Mouse (Mus musculus) lung, adult 2 months (tissue): ENCODE measurements around the gene Pip5kl1.

Experiments
- CTCF ChIP-seq: fragments of 200-500 bp; IDR thresholded peaks from 2 replicates; pipeline ENCODE4 v1.5.1; 2011; ENCODE audit warnings: mild to moderate bottlenecking, low read length, control low read depth; ENCODE audit not compliant: insufficient read depth
- POLR2A ChIP-seq: fragments of 200-500 bp; IDR thresholded peaks from 2 replicates; pipeline ENCODE4 v1.6.1; 2011; ENCODE audit warnings: low read depth, mild to moderate bottlenecking, control low read depth, low read length, borderline replicate concordance; ENCODE audit errors: extremely low read depth

GRCm38 (mm10) chr2:32538461-32538860, 36.1 kb upstream of the Pip5kl1 start:
- TF ChIP-seq POLR2A, result no peak
- TF ChIP-seq CTCF, result no peak
